Mouse (Mus musculus) ovary, postnatal 14 days (tissue): ENCODE results near the gene Spock1.

Experiments used
- DNase-seq: peaks from one replicate; pipeline ENCODE4 v3.0.0; 2022; ENCODE audit warnings: low spot score

The Spock1 gene

GRCm38 (mm10) chr13:57806301-57806700 lies 101.8 kb downstream of the Spock1 start:
- DNase-seq, result no peak

- DNase-seq, result no peak
These were observed 109.5 kb downstream of the Spock1 start for GRCm38 (mm10) chr13:57798633-57799032.

GRCm38 (mm10) chr13:57796951-57797692 lies 111.0 kb downstream of the Spock1 start:
- DNase-seq, result no peak

- peak; percentile 18 for DNase-seq
These were observed 114.4 kb downstream of the Spock1 start for GRCm38 (mm10) chr13:57793643-57794240.

DNA sequence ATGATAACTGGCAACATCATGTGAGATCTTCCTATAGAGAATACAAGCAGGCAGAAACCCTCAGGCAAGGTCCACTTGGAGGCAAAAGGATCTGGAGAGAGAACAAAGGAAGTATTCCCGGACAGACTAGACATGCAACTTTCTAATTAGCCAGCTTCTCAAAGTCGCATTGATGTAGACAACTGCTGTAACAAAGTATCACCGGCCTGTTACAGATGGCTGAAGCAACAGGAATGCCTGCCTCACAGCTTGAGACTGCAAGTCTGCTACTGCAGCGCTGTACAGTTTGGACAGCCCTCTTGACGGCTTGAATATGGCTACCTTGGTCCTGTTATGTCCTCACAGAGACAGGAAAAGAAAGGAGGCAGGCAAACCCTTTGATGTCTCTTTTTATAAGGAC lies 118.3 kb downstream of the Spock1 start:
- DNase-seq, result no peak

DNA sequence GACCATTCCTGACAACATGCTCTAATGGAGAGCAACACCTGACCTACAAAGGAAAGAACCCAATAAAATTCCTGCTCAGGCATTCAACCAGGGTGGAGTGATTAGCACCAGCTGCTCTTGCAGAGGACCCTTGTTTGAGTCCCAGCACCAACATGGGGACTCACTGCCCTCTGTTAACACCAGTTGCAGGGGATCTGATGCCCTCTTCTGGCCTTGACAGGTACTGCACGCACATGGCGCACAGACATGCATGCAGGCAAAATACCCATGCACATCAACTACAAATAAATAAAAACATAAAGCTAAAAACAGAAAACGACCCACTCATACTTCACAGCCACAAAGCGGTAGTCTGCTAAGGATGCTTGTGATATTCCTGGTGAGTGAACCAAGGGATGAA lies 119.8 kb downstream of the Spock1 start:
- DNase-seq, result no peak

DNA sequence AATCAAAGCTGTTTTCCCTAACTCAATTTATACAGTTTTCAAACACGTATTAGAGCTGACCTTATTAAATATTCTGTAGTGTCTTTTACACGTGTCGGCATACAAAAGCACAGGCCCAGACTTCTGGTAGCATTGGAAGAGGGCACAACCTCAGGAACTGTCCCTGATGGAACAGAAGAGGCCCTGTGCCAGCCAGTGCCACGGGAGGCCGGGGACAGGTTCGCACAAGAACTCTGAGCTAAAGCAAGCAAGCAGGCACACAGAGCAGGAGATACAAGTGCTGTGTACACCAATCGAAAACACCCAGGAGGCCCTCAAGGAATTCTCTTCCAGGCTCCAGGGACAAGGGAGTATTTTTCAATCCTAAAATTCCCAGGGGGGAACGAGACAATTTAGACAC lies 121.9 kb downstream of the Spock1 start:
- no peak for DNase-seq

DNA sequence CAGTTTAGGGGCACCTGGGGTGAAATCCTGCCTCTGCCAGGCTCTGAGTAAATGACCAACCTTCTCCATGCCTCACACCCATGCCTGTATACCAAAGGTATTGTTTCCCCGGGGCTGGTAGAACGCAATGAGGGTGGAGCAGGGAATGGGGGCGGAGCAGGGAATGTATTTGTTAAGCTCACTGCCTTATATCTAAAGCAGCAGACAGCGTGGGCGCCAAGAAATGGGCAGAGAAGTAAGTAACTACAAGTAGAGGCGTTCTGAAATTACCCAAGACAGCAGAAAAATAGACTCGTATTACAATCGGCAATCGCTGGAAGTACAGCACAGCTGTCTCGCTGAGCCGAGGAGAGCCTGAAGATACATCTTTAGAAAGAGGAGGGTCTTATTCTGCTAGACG lies 125.2 kb downstream of the Spock1 start:
- DNase-seq, result no peak

- no peak for DNase-seq
These were observed 126.0 kb downstream of the Spock1 start for GRCm38 (mm10) chr13:57782107-57782561.

DNA sequence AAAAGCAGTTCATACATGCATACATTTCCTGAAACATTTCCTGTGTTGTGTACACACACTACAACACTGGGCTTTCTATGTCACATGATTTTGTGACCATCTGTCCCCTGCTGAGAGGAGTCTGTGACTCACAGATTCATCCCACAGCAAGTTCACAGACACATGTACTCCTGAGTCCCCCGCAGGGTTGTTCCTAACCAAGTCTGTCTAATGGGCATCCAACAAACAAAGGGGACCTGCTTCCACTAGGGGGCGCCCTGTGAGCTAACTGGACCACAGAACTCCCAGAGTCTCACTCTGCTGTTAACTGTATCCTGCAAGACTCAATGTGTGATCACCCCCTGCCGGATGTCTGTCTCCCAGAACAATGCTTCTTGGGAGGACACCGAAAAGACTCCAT lies 129.0 kb downstream of the Spock1 start:
- DNase-seq, result no peak

- no peak for DNase-seq
These were observed 129.6 kb downstream of the Spock1 start for GRCm38 (mm10) chr13:57778524-57778923.

DNA sequence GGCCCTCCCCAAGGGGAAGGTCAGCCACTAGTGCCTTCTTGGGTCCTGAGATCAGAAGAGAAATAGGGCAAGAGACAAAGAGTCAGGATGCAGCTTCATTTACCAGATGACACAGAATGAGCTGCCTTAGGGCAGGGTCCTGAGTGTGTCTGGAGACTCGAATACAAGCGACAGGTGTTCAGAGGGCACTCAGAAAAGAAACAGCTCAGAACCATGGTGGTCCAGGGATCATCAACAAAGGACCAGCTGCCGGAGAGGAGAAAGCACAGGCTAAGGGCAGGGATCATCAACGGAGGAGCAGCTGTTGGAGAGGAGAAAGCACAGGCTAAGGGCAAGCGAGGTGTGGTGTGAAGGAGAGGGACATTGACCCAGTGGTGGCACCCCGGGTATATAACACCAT lies 136.1 kb downstream of the Spock1 start:
- no peak for DNase-seq

DNA sequence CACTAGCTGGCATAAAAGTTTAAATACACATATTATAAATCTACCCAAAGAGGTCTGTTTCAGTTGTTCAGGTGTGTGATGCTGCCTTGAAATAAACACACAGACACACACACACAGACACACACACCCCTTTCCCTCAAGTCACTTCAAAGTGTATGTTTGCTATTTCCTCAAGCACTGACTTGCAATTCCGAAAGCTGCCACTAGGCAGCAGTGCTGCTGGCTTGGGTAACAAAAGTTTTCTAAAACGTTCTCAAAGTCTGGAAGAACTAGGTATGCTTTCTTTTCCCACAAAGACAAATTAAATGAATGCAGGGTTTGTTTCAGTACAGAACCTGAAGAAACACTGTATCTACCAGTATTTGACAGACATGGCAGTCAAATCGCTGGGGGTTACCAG lies 141.4 kb downstream of the Spock1 start:
- no peak for DNase-seq

DNA sequence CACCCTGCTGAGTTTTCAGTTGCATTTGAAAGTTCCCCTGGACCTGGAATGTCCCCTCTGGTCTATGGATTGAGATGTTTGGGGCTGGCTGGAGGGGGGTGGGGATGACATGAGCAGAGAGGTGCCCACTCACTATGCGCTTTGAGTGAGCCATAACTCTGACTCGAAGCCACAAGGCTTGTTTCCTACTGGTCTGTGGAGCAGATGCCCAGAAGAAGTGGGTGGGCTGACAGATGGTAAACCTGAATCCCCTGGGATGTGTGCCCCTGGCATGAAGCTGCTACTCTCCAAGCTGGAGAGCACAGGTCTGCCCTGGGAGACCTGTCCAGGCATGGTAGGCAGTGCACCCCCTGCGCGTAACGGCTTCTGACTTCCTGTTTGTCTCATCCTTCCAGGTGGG lies 147.0 kb downstream of the Spock1 start:
- no peak for DNase-seq

DNA sequence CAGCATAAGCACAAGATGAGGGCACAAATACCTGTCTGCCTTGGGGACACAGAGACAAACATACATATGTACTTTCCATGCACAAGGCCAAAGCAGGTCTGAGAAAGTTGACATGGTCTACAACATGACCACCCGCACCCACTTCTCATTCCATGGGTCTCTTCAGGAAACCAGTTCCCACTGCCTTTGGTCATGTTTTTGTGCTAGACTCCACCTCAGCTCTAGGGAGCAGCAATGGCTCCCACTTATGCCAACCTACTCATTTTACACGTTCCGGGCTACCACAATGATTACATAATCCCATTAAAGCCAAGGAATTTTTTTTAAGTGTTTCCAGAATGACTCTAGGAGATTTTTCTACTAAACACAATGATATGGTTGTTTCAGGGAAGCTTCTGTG lies 147.5 kb downstream of the Spock1 start:
- DNase-seq, result no peak

DNA sequence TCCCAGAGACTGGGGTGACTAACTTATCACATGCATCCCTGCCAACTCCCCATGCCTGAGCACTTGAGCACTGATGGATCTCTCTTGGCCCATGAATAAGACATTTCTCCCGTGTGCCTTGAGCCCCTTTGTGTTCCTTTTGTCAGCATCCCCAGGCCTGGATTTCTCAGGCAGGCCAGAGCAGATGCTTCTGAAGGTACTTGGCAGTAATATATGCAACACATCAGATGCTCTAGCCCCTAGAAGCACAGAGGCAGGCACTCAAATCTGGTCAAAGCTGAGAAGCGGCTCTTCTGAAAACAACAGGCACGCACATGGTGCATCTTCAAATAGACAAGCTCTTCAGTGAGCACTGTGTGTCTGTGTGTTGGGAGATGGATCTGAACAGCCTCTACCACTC lies 151.8 kb downstream of the Spock1 start:
- DNase-seq, result no peak

GRCm38 (mm10) chr13:57750831-57751230 lies 157.3 kb downstream of the Spock1 start:
- DNase-seq, result no peak

GRCm38 (mm10) chr13:57744667-57745066 lies 163.5 kb downstream of the Spock1 start:
- DNase-seq, result no peak

- no peak for DNase-seq
These were observed 166.9 kb downstream of the Spock1 start for GRCm38 (mm10) chr13:57741186-57741585.

DNA sequence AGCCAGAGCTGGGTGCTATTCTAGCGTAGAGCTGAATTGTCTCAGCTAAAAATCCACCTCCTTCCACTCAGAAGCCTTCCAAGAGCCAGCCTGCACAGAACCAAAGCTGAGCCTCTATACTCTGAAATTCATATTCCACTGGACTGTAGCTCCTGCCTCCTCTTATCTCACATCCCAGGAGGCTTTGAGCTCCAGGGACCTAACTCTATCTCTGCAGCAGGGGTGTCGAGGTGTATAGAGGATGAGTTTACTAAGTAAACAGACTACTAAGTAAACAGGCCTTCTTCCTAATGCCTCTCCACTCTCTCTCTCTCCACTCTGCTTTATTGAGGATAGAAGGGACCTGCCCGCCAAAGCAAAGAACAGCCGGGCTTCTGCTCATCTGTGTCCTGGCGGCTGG lies 167.7 kb downstream of the Spock1 start:
- DNase-seq, result no peak

GRCm38 (mm10) chr13:57736060-57736459 lies 172.1 kb downstream of the Spock1 start:
- DNase-seq, result no peak

- DNase-seq, result no peak
These were observed 173.6 kb downstream of the Spock1 start for GRCm38 (mm10) chr13:57734549-57734948.

DNA sequence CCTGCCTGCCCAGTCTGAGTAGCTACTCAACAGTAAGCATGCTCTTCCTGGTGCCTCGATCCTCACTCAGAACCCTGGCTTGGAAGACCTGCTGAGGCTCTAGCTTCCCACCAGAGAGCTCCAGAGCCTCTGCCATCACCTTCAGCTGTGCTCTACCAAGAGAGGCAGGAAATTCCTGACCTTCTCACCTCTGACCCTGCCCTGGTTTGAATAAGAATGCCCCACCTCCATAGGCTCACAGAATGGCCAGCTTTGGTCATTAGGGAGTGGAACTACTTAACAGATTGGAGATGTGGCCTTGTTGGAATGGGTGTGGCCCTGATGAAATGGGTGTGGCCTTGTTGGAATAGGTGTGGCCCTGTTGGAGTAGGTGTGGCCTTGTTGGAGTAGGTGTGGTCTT lies 174.6 kb downstream of the Spock1 start:
- no peak for DNase-seq

GRCm38 (mm10) chr13:57732251-57732650 lies 175.9 kb downstream of the Spock1 start:
- no peak for DNase-seq
